ENCODE assay signal across 9 mouse cellular contexts in the genomic region with DNA sequence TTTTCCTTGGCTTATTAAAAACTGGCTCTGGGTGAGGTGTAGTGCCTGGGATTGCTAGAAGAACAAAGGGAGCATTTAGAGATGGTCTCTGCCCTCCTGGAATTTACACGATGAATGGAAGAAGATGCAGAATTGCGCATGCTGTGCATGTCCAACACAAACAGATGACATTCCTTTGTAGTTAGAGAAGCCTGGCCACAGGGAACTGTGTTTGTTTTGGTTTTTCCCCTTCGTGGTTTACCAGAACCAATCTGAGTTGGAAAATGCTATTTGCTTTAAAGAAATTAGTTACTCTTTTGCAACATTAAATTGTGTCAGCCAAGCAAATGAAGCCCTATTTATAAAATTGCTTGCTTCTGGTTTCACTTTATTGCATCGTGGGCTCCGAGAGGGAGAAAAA. TPM values are rescaled to one million over a fixed set of nuclear protein-coding genes. Genes with fewer than 3 reads are reported as not detected.
DNase-seq lines count a peak whose midpoint lies in the region; ATAC-seq and TF ChIP-seq lines count a peak whose summit lies in the region.
"Had no signal": no experiment of that assay in that cellular context is flagged by ENCODE, and none has a peak within 500 bp of the region (broad histone marks: within the 10 kb centered on the region; RNA-seq: fewer than 3 reads in every experiment).

TSS of gene Cp (plus strand) at position 170 of the 400 bp plus-strand sequence.

- TF ChIP-seq CTCF in kidney, adult 2 months (conservative IDR thresholded peaks at IDR 0.05; ENCODE audit: insufficient read depth, insufficient read length, low read depth, low read length): no peak

- DNase-seq in kidney, adult 2 months: peak; percentile 51
- DNase-seq in kidney, adult 9 months: no peak
- peak; percentile 21 for DNase-seq in ZHBTc4 (ENCODE audit: low read depth, low spot score)
- DNase-seq in fat pad, adult 2 months (ENCODE audit: extremely low read depth, low read depth, low spot score): peak; percentile 14
- peak; percentile 19 for DNase-seq in lung, postnatal 10 days
- DNase-seq in cerebellum, adult 11-12 months: no peak
- DNase-seq in gastrocnemius, adult 8-10 months (ENCODE audit: low spot score in 2 of 2): no peak

- H3K27ac ChIP-seq in kidney, adult 2 months (ENCODE audit: insufficient read depth, low read depth, low read length): peak within 1 kb of the TSS; percentile 64

- whole genome bisulfite sequencing in kidney, adult 2 months: 41% methylated on average over 5 of the region's 5 CpGs

- TF ChIP-seq POLR2A in kidney, adult 2 months (IDR thresholded peaks at IDR 0.05; ENCODE audit: low read depth, low read length): no peak

- H3K36me3 ChIP-seq in kidney, adult 2 months (ENCODE audit: control insufficient read depth, insufficient read depth, low read length): no peaks in the 10 kb centered on the region

- no peaks in the 10 kb centered on the region for H3K27me3 ChIP-seq in kidney, adult 2 months (replicated peaks; ENCODE audit: control insufficient read depth, insufficient read depth, low read length)

- ATAC-seq in erythroid progenitor cell, adult 5-6 weeks (replicated peaks; ENCODE audit: low FRiP score, poor library complexity, severe bottlenecking): no peak

- H3K4me1 ChIP-seq in kidney, adult 2 months (ENCODE audit: control insufficient read depth, insufficient read depth, low read length): peaks cover 5% of the 10 kb centered on the region; the same call in 1 of the 2 replicates

- no peak within 1 kb of the TSS for H3K4me3 ChIP-seq in kidney, adult 2 months (ENCODE audit: insufficient read depth, low read depth, low read length)

RNA-seq across cellular contexts. Expression of gene Cp, which starts in this region (rescaled TPM):
- polyA plus RNA-seq in kidney, adult 2 months (2012; rRNA removed): 17.7 and 18.9 TPM in 2 replicates
- total RNA-seq in erythroid progenitor cell, adult 5-6 weeks (2015; ENCODE audit: low replicate concordance): 1.3 and 1.8 TPM in 2 replicates
- total RNA-seq in erythroid progenitor cell, adult 5-6 weeks (2017; ENCODE audit: low replicate concordance): 0.23 and 3.6 TPM in 2 replicates
- total RNA-seq in gastrocnemius, adult 8-10 months (2022): 1 to 10 TPM; 2.8 to 5.4 (median 4.3) TPM
- total RNA-seq: MEL had no signal

Comparison
In these comparisons a context has a peak if more than half of its experiments do, and no peak if none do; other contexts are left out.
1. DNase-seq: peak in kidney, adult 2 months (single experiment), ZHBTc4 (single experiment), fat pad, adult 2 months (single experiment) and lung, postnatal 10 days (single experiment); none in kidney, adult 9 months (single experiment), cerebellum, adult 11-12 months (single experiment) and gastrocnemius, adult 8-10 months (0 of 2).